Mouse (Mus musculus): ENCODE measurements around the gene Grm8. TPM values are rescaled to one million over a fixed set of nuclear protein-coding genes. Genes with fewer than 3 reads are reported as not detected.

The Grm8 gene
- polyA plus RNA-seq, 1 experiment from 2014 or later, result 0.09 TPM

DNA sequence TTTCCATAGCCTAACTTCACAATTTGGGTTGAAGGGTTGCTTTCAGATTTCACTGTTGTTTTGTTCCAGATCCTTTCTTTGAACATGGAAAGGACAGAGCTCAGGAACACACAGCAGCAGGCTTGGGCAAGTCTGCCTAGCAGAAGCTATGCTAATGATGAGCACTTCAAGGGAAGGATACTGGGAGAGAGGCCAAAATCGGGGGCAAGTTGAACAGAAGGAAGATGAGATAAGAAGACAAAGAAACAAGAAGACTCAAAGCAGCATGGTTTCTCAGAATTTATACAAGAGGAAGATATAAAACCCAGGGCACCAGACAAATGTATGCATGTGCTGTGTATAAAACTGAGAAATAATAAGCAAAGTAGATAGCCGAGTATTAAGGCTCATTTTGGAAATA, 786.7 kb downstream of the Grm8 start:
- H3K27me3 ChIP-seq (ENCODE audit: insufficient read depth, low read length), result no peaks in the 10 kb centered on the region
- H3K9me3 ChIP-seq (ENCODE audit: low read length), result no peaks in the 10 kb centered on the region
- no peaks in the 10 kb centered on the region for H3K36me3 ChIP-seq (ENCODE audit: insufficient read depth, low read length)
- no peak overlapping the region for H3K4me2 ChIP-seq (replicated peaks; ENCODE audit: low read depth, low read length)
- H3K4me1 ChIP-seq (ENCODE audit: insufficient read depth, low read length), result no peaks in the 10 kb centered on the region
- no peak for ATAC-seq (ENCODE audit: low FRiP score, low TSS enrichment)
- no peak overlapping the region for H3K9ac ChIP-seq (replicated peaks; ENCODE audit: low read length)
- no peak overlapping the region for H3K4me3 ChIP-seq (ENCODE audit: low read length)
- WGBS, result 76% methylated on average over 2 of the region's 2 CpGs
- H3K27ac ChIP-seq (ENCODE audit: low read length), result no peak overlapping the region

DNA sequence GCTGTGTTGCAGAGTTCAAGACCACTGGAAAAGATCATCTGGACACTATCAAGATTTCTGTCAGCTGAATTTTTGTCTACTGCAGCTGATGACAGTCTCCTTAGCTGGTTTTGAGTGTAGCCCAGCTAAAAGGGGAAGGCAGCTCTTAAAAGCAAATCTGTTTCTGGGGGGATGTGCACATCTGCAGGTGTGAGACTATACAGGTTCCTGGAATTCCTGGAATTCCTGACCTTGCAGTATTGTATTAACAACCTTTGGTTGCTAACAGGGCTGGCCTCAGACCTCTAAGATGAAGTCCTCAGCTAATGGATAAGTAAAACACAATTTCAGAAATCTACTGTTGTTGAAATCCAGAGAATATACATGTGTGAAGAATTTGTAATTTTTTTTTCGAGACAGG, 788.7 kb downstream of the Grm8 start:
- no peak overlapping the region for H3K4me2 ChIP-seq (replicated peaks; ENCODE audit: low read depth, low read length)
- H3K4me1 ChIP-seq (ENCODE audit: insufficient read depth, low read length), result no peaks in the 10 kb centered on the region
- no peak overlapping the region for H3K4me3 ChIP-seq (ENCODE audit: low read length)
- no peaks in the 10 kb centered on the region for H3K27me3 ChIP-seq (ENCODE audit: insufficient read depth, low read length)
- H3K36me3 ChIP-seq (ENCODE audit: insufficient read depth, low read length), result no peaks in the 10 kb centered on the region
- WGBS, result 70% methylated on average over 1 of the region's 1 CpGs
- H3K27ac ChIP-seq (ENCODE audit: low read length), result no peak overlapping the region
- no peak overlapping the region for H3K9ac ChIP-seq (replicated peaks; ENCODE audit: low read length)
- H3K9me3 ChIP-seq (ENCODE audit: low read length), result no peaks in the 10 kb centered on the region
- ATAC-seq (ENCODE audit: low FRiP score, low TSS enrichment), result no peak

DNA sequence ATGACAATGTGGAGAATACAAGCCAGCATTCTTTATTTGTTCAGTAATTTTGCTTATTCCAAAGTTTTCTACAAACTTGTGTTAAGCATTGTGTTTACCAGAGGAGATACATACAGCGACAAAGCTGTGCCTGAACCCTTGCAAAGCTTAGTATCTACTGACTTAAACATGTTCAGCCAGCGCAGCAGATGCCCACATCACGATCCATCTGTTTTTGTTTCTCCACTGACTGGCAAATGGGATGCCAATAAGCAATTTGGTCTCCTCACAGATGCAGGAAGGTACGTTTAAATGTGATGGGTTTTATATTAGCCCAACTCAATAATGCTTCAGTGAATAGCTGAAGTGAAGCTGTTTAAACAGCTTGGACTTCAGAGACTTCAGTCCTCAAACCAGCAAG, 794.8 kb downstream of the Grm8 start:
- Histone ChIP-seq H3K9ac (replicated peaks; ENCODE audit: low read length) (no peak overlapping the region), H3K4me1 (ENCODE audit: insufficient read depth, low read length) (no peaks in the 10 kb centered on the region), H3K4me3 (ENCODE audit: low read length) (no peak overlapping the region), H3K27me3 (ENCODE audit: insufficient read depth, low read length) (no peaks in the 10 kb centered on the region), H3K27ac (ENCODE audit: low read length) (no peak overlapping the region), H3K36me3 (ENCODE audit: insufficient read depth, low read length) (no peaks in the 10 kb centered on the region), H3K4me2 (replicated peaks; ENCODE audit: low read depth, low read length) (no peak overlapping the region), H3K9me3 (ENCODE audit: low read length) (no peaks in the 10 kb centered on the region)
- 76% methylated on average over 4 of the region's 4 CpGs for WGBS
- no peak for ATAC-seq (ENCODE audit: low FRiP score, low TSS enrichment)

DNA sequence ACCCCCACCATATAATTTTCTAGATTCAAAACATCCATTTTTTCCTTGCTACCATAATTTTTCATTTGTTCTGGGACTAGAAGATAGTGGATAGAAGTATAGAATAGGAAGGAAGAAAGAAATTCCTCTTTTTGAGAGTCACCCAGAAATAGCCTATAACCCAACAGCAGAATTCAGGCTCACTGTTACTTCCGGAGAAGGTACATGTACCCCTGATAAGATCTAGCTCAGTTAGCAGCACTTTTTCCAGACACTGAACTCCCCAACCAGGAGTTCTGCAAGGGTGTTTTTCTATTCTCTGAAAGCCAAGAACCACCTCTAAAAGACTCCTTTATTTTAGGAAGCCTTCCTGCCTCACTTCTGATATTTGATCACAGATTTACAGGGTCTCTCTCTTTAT, 816.4 kb downstream of the Grm8 start:
- H3K9me3 ChIP-seq (ENCODE audit: low read length), result no peaks in the 10 kb centered on the region
- H3K4me3 ChIP-seq (ENCODE audit: low read length), result no peak overlapping the region
- no peaks in the 10 kb centered on the region for H3K4me1 ChIP-seq (ENCODE audit: insufficient read depth, low read length)
- no peak overlapping the region for H3K27ac ChIP-seq (ENCODE audit: low read length)
- no peak for ATAC-seq (ENCODE audit: low FRiP score, low TSS enrichment)
- 39% methylated on average over 1 of the region's 1 CpGs for WGBS
- no peak overlapping the region for H3K9ac ChIP-seq (replicated peaks; ENCODE audit: low read length)
- no peaks in the 10 kb centered on the region for H3K27me3 ChIP-seq (ENCODE audit: insufficient read depth, low read length)
- H3K4me2 ChIP-seq (replicated peaks; ENCODE audit: low read depth, low read length), result no peak overlapping the region
- no peaks in the 10 kb centered on the region for H3K36me3 ChIP-seq (ENCODE audit: insufficient read depth, low read length)

DNA sequence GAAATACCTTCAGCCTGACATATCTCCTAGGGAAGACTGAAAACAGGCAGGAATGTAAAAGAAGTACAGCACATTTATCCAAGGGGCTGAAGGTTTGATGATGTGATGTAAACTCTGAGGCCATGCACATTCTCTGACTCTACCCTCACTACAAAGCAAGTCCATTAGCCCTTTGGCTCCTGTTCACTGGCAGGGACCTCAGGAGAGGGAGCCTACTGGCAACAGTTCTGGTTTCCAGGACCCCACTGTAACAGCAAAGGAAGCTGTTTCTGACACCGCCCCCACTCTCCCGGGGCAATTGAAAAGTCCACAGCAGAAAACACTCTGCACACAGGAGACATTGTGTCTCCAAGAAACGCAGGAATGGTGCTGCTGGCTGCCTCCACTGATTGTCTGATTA, 817.6 kb downstream of the Grm8 start:
- ATAC-seq (ENCODE audit: low FRiP score, low TSS enrichment), result no peak
- 41% methylated on average over 3 of the region's 3 CpGs for WGBS
- H3K9ac ChIP-seq (replicated peaks; ENCODE audit: low read length), result no peak overlapping the region
- H3K4me1 ChIP-seq (ENCODE audit: insufficient read depth, low read length), result no peaks in the 10 kb centered on the region
- H3K9me3 ChIP-seq (ENCODE audit: low read length), result no peaks in the 10 kb centered on the region
- H3K36me3 ChIP-seq (ENCODE audit: insufficient read depth, low read length), result no peaks in the 10 kb centered on the region
- H3K4me3 ChIP-seq (ENCODE audit: low read length), result no peak overlapping the region
- H3K27ac ChIP-seq (ENCODE audit: low read length), result no peak overlapping the region
- no peaks in the 10 kb centered on the region for H3K27me3 ChIP-seq (ENCODE audit: insufficient read depth, low read length)
- no peak overlapping the region for H3K4me2 ChIP-seq (replicated peaks; ENCODE audit: low read depth, low read length)

DNA sequence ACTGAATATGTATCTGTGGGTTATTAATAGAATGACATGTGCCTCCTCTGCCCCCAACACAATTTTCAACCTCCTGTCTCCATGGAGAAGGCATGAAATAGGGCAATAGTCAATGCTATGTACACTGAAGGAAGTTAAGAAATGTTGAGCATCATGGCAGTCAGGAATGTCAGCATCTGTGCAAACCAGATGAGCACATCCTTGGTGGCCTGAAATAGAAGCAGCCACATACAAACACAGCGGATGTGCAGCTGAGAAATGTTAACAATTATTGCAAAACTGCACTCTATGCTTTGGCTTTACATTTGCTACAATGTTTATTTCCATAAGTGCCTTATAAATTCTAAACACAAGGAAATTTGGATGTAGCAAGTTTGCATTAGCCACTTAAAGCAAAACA, 819.0 kb downstream of the Grm8 start:
- no peak for ATAC-seq (ENCODE audit: low FRiP score, low TSS enrichment)
- 78% methylated on average over 1 of the region's 1 CpGs for WGBS

DNA sequence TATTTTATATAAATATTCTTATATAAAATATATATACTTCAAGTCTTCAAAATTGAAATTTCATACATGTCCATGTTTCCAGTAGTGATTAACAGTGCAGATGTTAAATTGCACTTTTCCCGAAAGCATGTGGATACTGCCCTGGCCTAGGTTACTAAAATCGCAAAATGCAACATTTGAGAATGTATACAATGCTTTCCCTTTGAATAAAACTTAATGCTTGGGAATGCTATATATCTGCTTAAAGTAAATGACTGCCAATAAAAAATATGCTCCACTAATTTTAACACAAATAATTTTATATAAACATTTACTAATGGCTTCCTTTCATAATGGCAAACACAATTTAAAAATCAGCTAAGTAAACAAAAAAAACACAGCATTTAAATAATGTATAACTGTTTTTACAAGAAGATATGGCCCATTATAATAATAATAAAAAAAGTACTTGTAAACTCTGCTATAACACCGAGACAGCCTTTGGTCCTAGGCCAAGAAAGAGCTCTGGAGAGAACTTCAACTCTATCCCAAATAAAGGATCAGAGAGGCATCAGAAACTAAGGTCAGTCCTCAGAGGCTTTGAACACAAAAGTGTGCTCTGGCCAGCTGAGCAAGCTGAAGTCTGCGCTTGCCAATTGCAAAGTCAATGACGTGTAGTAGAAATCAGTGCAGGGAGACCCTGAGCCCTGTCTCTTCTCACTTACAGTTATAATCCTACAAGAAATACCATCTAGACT, 820.5 kb downstream of the Grm8 start:
- Histone ChIP-seq H3K4me3 (ENCODE audit: low read length) (no peak overlapping the region), H3K9me3 (ENCODE audit: low read length) (no peaks in the 10 kb centered on the region), H3K27ac (ENCODE audit: low read length) (no peak overlapping the region), H3K4me2 (replicated peaks; ENCODE audit: low read depth, low read length) (no peak overlapping the region), H3K36me3 (ENCODE audit: insufficient read depth, low read length) (no peaks in the 10 kb centered on the region), H3K4me1 (ENCODE audit: insufficient read depth, low read length) (no peaks in the 10 kb centered on the region), H3K27me3 (ENCODE audit: insufficient read depth, low read length) (no peaks in the 10 kb centered on the region), H3K9ac (replicated peaks; ENCODE audit: low read length) (no peak overlapping the region)
- ATAC-seq (ENCODE audit: low FRiP score, low TSS enrichment), result no peak
- WGBS, result 74% methylated on average over 5 of the region's 5 CpGs

More for the DNA sequence above, 819.0 kb downstream of the Grm8 start:
- Histone ChIP-seq H3K27ac (ENCODE audit: low read length) (no peak overlapping the region), H3K36me3 (ENCODE audit: insufficient read depth, low read length) (no peaks in the 10 kb centered on the region), H3K27me3 (ENCODE audit: insufficient read depth, low read length) (no peaks in the 10 kb centered on the region), H3K4me2 (replicated peaks; ENCODE audit: low read depth, low read length) (no peak overlapping the region), H3K9me3 (ENCODE audit: low read length) (no peaks in the 10 kb centered on the region), H3K9ac (replicated peaks; ENCODE audit: low read length) (no peak overlapping the region), H3K4me1 (ENCODE audit: insufficient read depth, low read length) (no peaks in the 10 kb centered on the region), H3K4me3 (ENCODE audit: low read length) (no peak overlapping the region)

DNA sequence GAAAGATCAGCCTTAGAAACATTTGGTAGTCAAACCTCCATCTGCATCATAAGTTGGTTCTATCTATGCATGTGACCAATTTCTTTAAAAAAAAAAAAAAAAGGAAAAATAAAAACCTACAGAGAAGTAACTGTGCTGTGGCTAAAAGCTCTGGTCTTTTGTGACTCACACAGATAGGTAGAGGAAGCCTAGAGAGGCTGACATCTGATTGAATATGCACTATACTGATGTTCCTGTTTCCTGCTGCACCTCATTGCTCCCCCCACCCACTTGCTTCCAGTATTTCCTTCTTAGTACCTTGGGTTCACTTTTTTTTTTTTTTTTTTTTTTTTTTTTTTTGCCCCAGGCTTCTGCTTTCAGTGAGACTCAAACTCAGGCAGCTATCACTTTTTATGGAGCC, 824.6 kb downstream of the Grm8 start:
- H3K4me2 ChIP-seq (replicated peaks; ENCODE audit: low read depth, low read length), result no peak overlapping the region
- no peak for ATAC-seq (ENCODE audit: low FRiP score, low TSS enrichment)
- no peaks in the 10 kb centered on the region for H3K4me1 ChIP-seq (ENCODE audit: insufficient read depth, low read length)
- no peak overlapping the region for H3K9ac ChIP-seq (replicated peaks; ENCODE audit: low read length)
- H3K9me3 ChIP-seq (ENCODE audit: low read length), result no peaks in the 10 kb centered on the region
- H3K36me3 ChIP-seq (ENCODE audit: insufficient read depth, low read length), result no peaks in the 10 kb centered on the region
- no peak overlapping the region for H3K27ac ChIP-seq (ENCODE audit: low read length)
- H3K4me3 ChIP-seq (ENCODE audit: low read length), result no peak overlapping the region
- no peaks in the 10 kb centered on the region for H3K27me3 ChIP-seq (ENCODE audit: insufficient read depth, low read length)

DNA sequence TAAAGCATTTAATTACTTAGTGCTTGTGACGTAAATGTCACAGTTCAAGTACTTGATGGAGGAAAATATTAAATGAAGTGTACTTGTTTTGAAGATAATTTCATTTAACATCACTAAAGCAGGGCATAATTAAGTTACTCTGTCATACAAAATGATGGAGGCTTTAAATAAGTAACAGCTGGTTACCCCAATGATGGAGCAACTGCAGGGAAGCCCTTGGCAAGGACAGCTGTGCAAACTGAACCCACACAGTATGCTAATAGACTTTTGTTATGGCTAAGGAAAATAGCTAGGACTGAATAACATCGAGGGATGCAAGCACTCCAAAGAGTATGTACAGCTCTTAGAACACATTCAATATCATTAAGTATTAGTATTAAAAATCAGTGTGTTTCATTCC, 829.6 kb downstream of the Grm8 start:
- Histone ChIP-seq H3K27ac (ENCODE audit: low read length) (no peak overlapping the region), H3K27me3 (ENCODE audit: insufficient read depth, low read length) (no peaks in the 10 kb centered on the region), H3K4me2 (replicated peaks; ENCODE audit: low read depth, low read length) (no peak overlapping the region), H3K9ac (replicated peaks; ENCODE audit: low read length) (no peak overlapping the region), H3K4me3 (ENCODE audit: low read length) (no peak overlapping the region), H3K4me1 (ENCODE audit: insufficient read depth, low read length) (no peaks in the 10 kb centered on the region), H3K9me3 (ENCODE audit: low read length) (no peaks in the 10 kb centered on the region), H3K36me3 (ENCODE audit: insufficient read depth, low read length) (no peaks in the 10 kb centered on the region)
- no peak for ATAC-seq (ENCODE audit: low FRiP score, low TSS enrichment)
- WGBS, result 72% methylated on average over 2 of the region's 2 CpGs

DNA sequence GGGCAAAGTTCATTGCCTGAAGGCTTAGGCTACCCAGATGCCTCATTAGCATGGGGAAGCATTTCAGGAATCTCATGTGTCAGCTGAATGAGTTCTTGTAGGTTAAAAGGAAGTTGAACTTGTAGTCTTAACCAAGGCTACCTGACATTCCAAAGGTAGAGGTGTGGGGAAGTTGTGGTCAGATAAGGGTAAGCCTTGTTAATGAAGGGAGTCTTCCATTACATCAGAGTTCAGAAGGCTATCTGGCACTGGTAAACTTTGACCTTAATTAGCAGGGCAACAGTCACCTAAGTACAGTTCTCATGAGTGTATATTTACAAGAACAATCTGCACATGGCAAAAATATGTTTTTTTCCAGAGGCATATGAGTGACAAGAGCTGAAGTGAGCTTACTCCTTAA, 870.0 kb downstream of the Grm8 start:
- Histone ChIP-seq H3K27me3 (ENCODE audit: insufficient read depth, low read length) (no peaks in the 10 kb centered on the region), H3K4me2 (replicated peaks; ENCODE audit: low read depth, low read length) (no peak overlapping the region), H3K9me3 (ENCODE audit: low read length) (no peaks in the 10 kb centered on the region), H3K4me3 (ENCODE audit: low read length) (no peak overlapping the region), H3K9ac (replicated peaks; ENCODE audit: low read length) (no peak overlapping the region), H3K4me1 (ENCODE audit: insufficient read depth, low read length) (no peaks in the 10 kb centered on the region), H3K27ac (ENCODE audit: low read length) (no peak overlapping the region), H3K36me3 (ENCODE audit: insufficient read depth, low read length) (no peaks in the 10 kb centered on the region)
- ATAC-seq (ENCODE audit: low FRiP score, low TSS enrichment), result no peak
